Mouse (Mus musculus): ENCODE measurements around the gene Flt1. TPM values are rescaled to one million over a fixed set of nuclear protein-coding genes. Genes with fewer than 3 reads are reported as not detected.
"Not testable (repeated sequence)": the region's sequence is repeated elsewhere in the genome, so short reads cannot be mapped to it uniquely, and the experiment has no call there.

The Flt1 gene
- polyA plus RNA-seq, 1 experiment from 2014 or later = 6.5 TPM

DNA sequence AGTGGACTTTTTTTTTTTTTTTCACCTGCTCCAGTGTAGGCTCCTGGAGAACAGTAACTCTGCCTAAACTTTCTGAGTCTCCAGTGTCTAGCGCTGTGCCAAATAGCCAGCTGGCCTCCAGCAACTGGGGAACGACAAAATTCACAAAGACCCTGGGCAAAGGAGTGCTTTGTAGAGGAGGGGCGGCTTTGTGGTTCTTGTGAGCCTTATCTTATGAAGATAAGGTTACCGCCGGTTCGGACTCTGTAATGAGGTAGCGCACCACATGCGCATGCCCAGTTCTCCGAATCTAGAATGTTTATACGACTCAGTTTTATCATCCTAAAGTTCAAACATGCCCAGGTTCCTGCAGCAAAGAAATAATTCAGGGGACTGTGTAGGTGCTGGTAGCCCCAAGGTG is 102.1 kb downstream of the Flt1 start:
- Histone ChIP-seq H3K9me3 (replicated peaks; ENCODE audit: control insufficient read depth, low read length) (no peaks in the 10 kb centered on the region), H3K4me2 (ENCODE audit: low read length) (no peak overlapping the region), H3K27ac (ENCODE audit: low read depth, low read length) (no peak overlapping the region), H3K9ac (ENCODE audit: low read length) (no peak overlapping the region), H3K36me3 (ENCODE audit: control insufficient read depth, insufficient read depth, low read length) (no peaks in the 10 kb centered on the region), H3K27me3 (replicated peaks; ENCODE audit: control insufficient read depth, insufficient read depth, low read length) (no peaks in the 10 kb centered on the region), H3K4me1 (ENCODE audit: control insufficient read depth, insufficient read depth, low read length) (no peaks in the 10 kb centered on the region), H3K4me3 (ENCODE audit: low read depth, low read length) (no peak overlapping the region)
- 92% methylated on average over 10 of the region's 10 CpGs for WGBS
- DNase-seq (ENCODE audit: low spot score) = no peak
- no peak for ATAC-seq

DNA sequence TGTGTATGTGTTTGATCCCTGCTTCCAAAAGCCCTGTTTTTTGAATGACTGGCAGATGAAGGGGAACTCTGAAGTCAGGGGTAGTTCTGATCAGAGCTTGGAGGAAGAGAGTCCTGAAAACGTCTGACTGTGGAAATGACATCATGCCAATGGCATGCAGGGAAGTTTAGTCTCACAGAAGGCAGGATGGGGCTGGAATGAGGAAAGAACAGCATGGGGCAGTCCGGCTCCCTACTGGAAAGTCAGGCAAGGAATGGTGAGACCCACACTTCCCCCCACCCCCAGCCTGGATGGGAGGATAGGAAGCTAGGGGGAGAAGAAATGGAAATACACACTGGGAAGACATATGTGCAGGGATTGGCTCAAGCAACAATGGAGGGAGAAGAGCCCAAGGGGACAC is 105.6 kb downstream of the Flt1 start:
- no peaks in the 10 kb centered on the region for H3K27me3 ChIP-seq (replicated peaks; ENCODE audit: control insufficient read depth, insufficient read depth, low read length)
- H3K27ac ChIP-seq (ENCODE audit: low read depth, low read length) = no peak overlapping the region
- ATAC-seq (no peak), DNase-seq (ENCODE audit: low spot score) (no peak)
- WGBS = 18% methylated on average over 2 of the region's 2 CpGs
- no peak overlapping the region for H3K4me3 ChIP-seq (ENCODE audit: low read depth, low read length)
- H3K4me2 ChIP-seq (ENCODE audit: low read length) = no peak overlapping the region
- H3K4me1 ChIP-seq (ENCODE audit: control insufficient read depth, insufficient read depth, low read length) = no peaks in the 10 kb centered on the region
- H3K36me3 ChIP-seq (ENCODE audit: control insufficient read depth, insufficient read depth, low read length) = no peaks in the 10 kb centered on the region
- no peak overlapping the region for H3K9ac ChIP-seq (ENCODE audit: low read length)
- H3K9me3 ChIP-seq (replicated peaks; ENCODE audit: control insufficient read depth, low read length) = no peaks in the 10 kb centered on the region

DNA sequence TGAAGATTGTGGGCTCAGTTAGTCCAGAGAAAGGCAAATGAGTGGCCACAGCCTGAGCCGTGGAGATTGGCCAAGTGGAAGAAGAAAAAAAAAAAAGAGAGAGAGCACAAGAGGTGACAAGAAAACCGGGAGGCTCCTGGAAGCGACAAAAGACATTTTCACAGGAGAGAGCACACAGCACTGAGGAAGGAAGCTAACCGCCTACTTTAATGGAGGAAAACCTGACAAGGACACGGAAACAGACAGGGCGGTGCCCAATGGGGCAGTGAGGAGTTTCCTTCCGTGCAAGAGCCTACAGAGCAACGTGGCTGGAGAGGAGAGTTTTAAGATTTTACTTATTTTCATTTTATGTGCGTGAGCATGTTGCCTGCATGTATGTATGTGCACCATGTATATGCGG is 107.6 kb downstream of the Flt1 start:
- Histone ChIP-seq H3K27me3 (replicated peaks; ENCODE audit: control insufficient read depth, insufficient read depth, low read length) (no peaks in the 10 kb centered on the region), H3K27ac (ENCODE audit: low read depth, low read length) (no peak overlapping the region), H3K4me3 (ENCODE audit: low read depth, low read length) (no peak overlapping the region), H3K36me3 (ENCODE audit: control insufficient read depth, insufficient read depth, low read length) (no peaks in the 10 kb centered on the region), H3K4me2 (ENCODE audit: low read length) (no peak overlapping the region), H3K9ac (ENCODE audit: low read length) (no peak overlapping the region), H3K9me3 (replicated peaks; ENCODE audit: control insufficient read depth, low read length) (no peaks in the 10 kb centered on the region), H3K4me1 (ENCODE audit: control insufficient read depth, insufficient read depth, low read length) (no peaks in the 10 kb centered on the region)
- WGBS = 89% methylated on average over 10 of the region's 10 CpGs
- DNase-seq (ENCODE audit: low spot score) (no peak), ATAC-seq (no peak)

DNA sequence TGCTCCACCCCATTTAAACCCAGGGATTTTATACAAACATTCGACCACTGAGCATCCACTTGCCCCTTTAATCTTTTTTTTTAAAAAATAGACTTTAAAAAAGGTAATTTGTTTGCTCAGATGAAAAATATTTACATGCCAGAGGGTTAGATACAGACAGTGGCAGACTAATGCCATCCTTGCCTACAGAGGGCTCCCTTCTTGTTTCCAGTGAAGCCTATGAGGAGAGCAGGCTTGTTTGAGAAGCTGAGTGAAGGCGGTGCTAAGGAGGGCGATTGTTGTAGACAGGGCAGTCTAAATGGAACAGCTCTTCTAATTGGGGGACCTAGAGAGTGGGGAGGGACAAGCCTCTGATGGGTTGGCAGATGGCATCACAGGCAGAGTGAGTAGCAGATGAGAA is 109.4 kb downstream of the Flt1 start:
- Histone ChIP-seq H3K27ac (ENCODE audit: low read depth, low read length) (no peak overlapping the region), H3K36me3 (ENCODE audit: control insufficient read depth, insufficient read depth, low read length) (no peaks in the 10 kb centered on the region), H3K4me1 (ENCODE audit: control insufficient read depth, insufficient read depth, low read length) (no peaks in the 10 kb centered on the region), H3K9me3 (replicated peaks; ENCODE audit: control insufficient read depth, low read length) (no peaks in the 10 kb centered on the region), H3K4me2 (ENCODE audit: low read length) (no peak overlapping the region), H3K9ac (ENCODE audit: low read length) (no peak overlapping the region), H3K4me3 (ENCODE audit: low read depth, low read length) (no peak overlapping the region), H3K27me3 (replicated peaks; ENCODE audit: control insufficient read depth, insufficient read depth, low read length) (no peaks in the 10 kb centered on the region)
- ATAC-seq (no peak), DNase-seq (ENCODE audit: low spot score) (no peak)
- 62% methylated on average over 3 of the region's 3 CpGs for WGBS

DNA sequence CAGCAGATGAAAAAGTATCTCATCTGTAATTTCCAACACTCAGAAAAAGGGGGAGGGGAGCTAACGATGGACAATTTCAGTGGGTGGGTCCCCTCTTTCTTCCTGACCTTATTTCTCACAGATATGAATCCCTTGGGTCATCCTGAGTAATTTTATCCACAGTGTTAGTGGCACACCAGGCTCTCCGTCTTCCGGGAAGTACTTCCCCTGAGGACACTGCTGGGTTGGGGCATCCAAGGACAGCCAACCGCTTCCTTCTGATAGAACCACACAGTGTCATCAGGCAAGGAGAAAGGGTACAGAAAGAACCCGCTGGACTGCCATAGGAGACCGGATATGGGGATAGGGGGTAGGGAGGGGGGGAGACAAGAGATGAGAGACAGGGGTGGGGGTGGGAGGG is 111.2 kb downstream of the Flt1 start:
- WGBS = 94% methylated on average over 6 of the region's 6 CpGs
- Histone ChIP-seq H3K4me2 (ENCODE audit: low read length) (no peak overlapping the region), H3K27ac (ENCODE audit: low read depth, low read length) (no peak overlapping the region), H3K36me3 (ENCODE audit: control insufficient read depth, insufficient read depth, low read length) (no peaks in the 10 kb centered on the region), H3K4me1 (ENCODE audit: control insufficient read depth, insufficient read depth, low read length) (no peaks in the 10 kb centered on the region), H3K9ac (ENCODE audit: low read length) (no peak overlapping the region), H3K4me3 (ENCODE audit: low read depth, low read length) (no peak overlapping the region), H3K27me3 (replicated peaks; ENCODE audit: control insufficient read depth, insufficient read depth, low read length) (no peaks in the 10 kb centered on the region), H3K9me3 (replicated peaks; ENCODE audit: control insufficient read depth, low read length) (no peaks in the 10 kb centered on the region)
- ATAC-seq (no peak), DNase-seq (ENCODE audit: low spot score) (no peak)

DNA sequence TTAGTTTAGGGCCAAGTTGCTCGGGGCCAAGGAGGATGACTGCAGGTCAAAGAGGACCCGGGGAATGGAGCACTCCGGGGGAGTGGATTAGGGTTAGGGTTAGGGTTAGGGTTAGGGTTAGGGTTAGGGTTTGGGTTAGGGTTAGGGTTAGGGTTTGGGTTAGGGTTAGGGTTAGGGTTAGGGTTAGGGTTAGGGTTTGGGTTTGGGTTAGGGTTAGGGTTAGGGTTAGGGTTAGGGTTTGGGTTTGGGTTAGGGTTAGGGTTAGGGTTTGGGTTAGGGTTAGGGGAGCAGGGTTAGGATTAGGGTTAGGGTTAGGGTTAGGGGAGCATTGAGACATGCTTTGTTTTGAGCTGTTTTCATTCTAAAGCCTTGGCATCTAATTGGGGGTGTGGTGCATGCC is 114.5 kb downstream of the Flt1 start:
- H3K4me2 ChIP-seq (ENCODE audit: low read length); ATAC-seq; H3K27ac ChIP-seq (ENCODE audit: low read depth, low read length); H3K9me3 ChIP-seq (replicated peaks; ENCODE audit: control insufficient read depth, low read length); H3K27me3 ChIP-seq (replicated peaks; ENCODE audit: control insufficient read depth, insufficient read depth, low read length); DNase-seq (ENCODE audit: low spot score); H3K4me1 ChIP-seq (ENCODE audit: control insufficient read depth, insufficient read depth, low read length); H3K4me3 ChIP-seq (ENCODE audit: low read depth, low read length); H3K36me3 ChIP-seq (ENCODE audit: control insufficient read depth, insufficient read depth, low read length); H3K9ac ChIP-seq (ENCODE audit: low read length): not testable (repeated sequence)
- WGBS = 92% methylated on average over 3 of the region's 3 CpGs

DNA sequence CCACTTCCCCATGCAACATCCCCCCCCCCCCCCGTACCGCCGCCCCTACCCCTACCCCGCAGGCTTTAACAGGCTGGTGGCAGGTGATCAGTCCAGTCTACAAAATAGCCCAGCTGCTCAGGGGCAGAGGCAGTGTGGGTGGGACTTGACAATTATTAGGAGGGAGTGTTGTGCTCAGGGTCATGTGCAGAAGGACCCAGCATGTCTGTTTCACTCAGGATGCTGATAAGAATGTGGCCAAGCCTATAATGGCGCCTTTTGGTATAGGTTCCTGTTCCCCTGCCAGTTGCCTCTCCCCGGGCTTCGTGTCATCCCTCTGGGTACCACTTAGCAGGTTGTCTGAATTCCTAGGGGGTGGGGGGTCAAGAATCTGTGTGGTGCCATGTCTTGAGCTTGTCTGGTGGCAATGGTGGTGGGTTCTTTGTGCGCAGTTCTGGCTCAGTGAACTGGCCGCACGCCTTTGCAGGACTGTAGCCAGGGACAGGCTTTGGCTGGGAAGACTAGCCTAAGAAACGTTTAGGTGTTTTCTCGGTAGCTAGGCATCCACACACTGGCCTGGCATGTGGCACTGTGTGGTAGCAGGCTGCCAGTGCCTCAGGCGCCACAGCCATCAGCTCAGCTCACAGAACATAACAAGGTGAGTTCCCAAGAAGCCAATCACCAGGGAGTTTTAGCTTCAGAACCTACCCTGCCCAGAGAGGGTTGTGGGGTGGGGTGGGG is 118.4 kb downstream of the Flt1 start:
- Histone ChIP-seq H3K9ac (ENCODE audit: low read length) (no peak overlapping the region), H3K4me1 (ENCODE audit: control insufficient read depth, insufficient read depth, low read length) (no peaks in the 10 kb centered on the region), H3K4me2 (ENCODE audit: low read length) (no peak overlapping the region), H3K4me3 (ENCODE audit: low read depth, low read length) (no peak overlapping the region), H3K27me3 (replicated peaks; ENCODE audit: control insufficient read depth, insufficient read depth, low read length) (no peaks in the 10 kb centered on the region), H3K9me3 (replicated peaks; ENCODE audit: control insufficient read depth, low read length) (no peaks in the 10 kb centered on the region), H3K27ac (ENCODE audit: low read depth, low read length) (no peak overlapping the region), H3K36me3 (ENCODE audit: control insufficient read depth, insufficient read depth, low read length) (no peaks in the 10 kb centered on the region)
- DNase-seq (ENCODE audit: low spot score) (no peak), ATAC-seq (no peak)
- 87% methylated on average over 13 of the region's 13 CpGs for WGBS

DNA sequence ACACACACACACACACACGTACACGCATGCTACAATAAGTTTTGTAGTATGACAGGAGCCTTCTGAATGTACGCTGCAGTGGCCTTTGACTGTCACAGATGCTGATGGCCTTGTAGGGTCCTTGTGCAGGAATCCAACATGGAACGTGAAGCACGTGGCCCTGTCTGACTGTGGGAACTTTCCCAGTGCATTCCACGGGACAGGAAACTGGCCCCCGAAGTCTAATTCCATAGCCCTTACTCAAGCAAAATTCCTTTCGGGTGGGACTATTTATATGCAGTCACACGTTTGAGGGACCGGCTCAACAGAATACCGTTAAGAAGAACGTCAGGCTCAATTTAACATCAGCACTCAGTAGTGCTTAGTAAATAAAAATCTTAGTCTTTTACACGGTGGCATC is 119.1 kb downstream of the Flt1 start:
- no peak for ATAC-seq
- no peak for DNase-seq (ENCODE audit: low spot score)
- WGBS = 87% methylated on average over 13 of the region's 13 CpGs
- Histone ChIP-seq H3K27me3 (replicated peaks; ENCODE audit: control insufficient read depth, insufficient read depth, low read length) (no peaks in the 10 kb centered on the region), H3K27ac (ENCODE audit: low read depth, low read length) (no peak overlapping the region), H3K9ac (ENCODE audit: low read length) (no peak overlapping the region), H3K4me3 (ENCODE audit: low read depth, low read length) (no peak overlapping the region), H3K4me1 (ENCODE audit: control insufficient read depth, insufficient read depth, low read length) (no peaks in the 10 kb centered on the region), H3K9me3 (replicated peaks; ENCODE audit: control insufficient read depth, low read length) (no peaks in the 10 kb centered on the region), H3K36me3 (ENCODE audit: control insufficient read depth, insufficient read depth, low read length) (no peaks in the 10 kb centered on the region), H3K4me2 (ENCODE audit: low read length) (no peak overlapping the region)

DNA sequence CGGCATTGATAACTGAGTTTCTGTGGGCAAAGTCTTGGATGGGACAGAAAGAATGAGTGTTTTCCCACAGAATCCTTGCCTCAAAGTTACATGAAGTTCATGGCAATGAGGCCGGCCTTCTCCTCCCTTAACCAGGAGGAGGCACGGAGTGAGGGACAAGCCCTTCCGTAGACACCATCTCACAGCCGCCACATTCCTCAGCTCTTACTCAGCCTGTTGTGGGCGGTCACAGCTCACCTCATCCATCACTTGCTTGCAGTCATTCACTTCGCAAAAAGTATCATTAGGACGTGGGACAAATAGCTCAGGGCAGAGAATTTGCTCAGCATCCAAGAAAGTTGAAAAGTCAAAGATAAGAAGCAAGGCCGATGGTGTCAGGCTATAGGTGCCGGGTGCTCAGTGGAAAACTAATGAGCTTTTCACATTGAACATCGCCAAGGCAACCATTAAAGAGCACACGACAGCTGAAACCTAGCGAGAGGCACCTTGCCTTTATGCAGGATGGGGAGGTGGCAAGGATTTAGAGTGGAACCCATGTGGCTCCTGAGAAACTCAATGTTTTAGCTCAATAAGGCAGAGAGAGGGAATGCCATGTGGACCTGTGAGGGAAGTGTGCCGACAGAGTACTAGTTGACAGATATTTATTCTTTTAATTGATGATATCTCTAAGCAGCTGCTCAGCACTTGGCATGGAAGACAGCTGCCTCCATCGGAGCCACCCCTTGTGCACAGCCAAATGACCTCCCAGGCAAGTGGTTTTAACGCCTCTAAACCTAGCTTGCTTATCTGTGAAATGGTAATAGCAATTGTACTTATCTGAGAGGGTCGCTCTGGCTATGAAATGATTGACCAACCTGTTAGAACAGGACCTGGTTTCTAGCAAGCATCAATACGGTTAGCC is 124.1 kb downstream of the Flt1 start:
- no peak overlapping the region for H3K4me2 ChIP-seq (ENCODE audit: low read length)
- no peaks in the 10 kb centered on the region for H3K36me3 ChIP-seq (ENCODE audit: control insufficient read depth, insufficient read depth, low read length)
- no peaks in the 10 kb centered on the region for H3K9me3 ChIP-seq (replicated peaks; ENCODE audit: control insufficient read depth, low read length)
- no peak overlapping the region for H3K4me3 ChIP-seq (ENCODE audit: low read depth, low read length)
- no peaks in the 10 kb centered on the region for H3K27me3 ChIP-seq (replicated peaks; ENCODE audit: control insufficient read depth, insufficient read depth, low read length)
- H3K27ac ChIP-seq (ENCODE audit: low read depth, low read length) = no peak overlapping the region
- DNase-seq (ENCODE audit: low spot score) (no peak), ATAC-seq (no peak)
- no peak overlapping the region for H3K9ac ChIP-seq (ENCODE audit: low read length)
- WGBS = 81% methylated on average over 18 of the region's 18 CpGs
- H3K4me1 ChIP-seq (ENCODE audit: control insufficient read depth, insufficient read depth, low read length) = no peaks in the 10 kb centered on the region

Measured in forebrain, embryonic 14.5 days (tissue).